Mouse (Mus musculus): Measurements from ENCODE around the gene Olfr155.

- TF ChIP-seq CTCF (conservative IDR thresholded peaks at IDR 0.05; ENCODE audit: low read length) (no peak), POU5F1 (IDR thresholded peaks at IDR 0.05; ENCODE audit: borderline replicate concordance, low read length) (no peak)
These were observed 13.0 kb upstream of the Olfr155 start for GRCm38 (mm10) chr4:43838326-43838725.

All from E14TG2a.4 (cell line).